Mouse (Mus musculus) layer of hippocampus, postnatal 14 days (tissue): ENCODE data around the gene Gm27021. TPM values are rescaled to one million over a fixed set of nuclear protein-coding genes. Genes with fewer than 3 reads are reported as not detected.
A peak's percentile ranks its signal among the peaks of the same experiment; 100 is the strongest.

Experiments used
- DNase-seq, 2 experiments: peaks; one replicate each; pipeline ENCODE4 v3.0.0; 2021 to 2022; ENCODE audit warnings: low spot score in 2 of 2, mixed read lengths in 1 of 2
- total RNA-seq, 2 experiments: library from RNA; stranded (reverse); gene quantifications; 2 replicates each; pipeline ENCODE4 v1.2.3; 2021

Gene Gm27021
- total RNA-seq, 2 experiments from 2014 or later = 0.55 to 1.2 TPM

GRCm38 (mm10) chr8:120610824-120611223 lies 57.1 kb downstream of the Gm27021 start:
- no peak for DNase-seq

GRCm38 (mm10) chr8:120607885-120608284 lies 60.0 kb downstream of the Gm27021 start:
- peak; percentile 78 to 79 for DNase-seq

GRCm38 (mm10) chr8:120607460-120607859 lies 60.4 kb downstream of the Gm27021 start:
- DNase-seq = no peak

GRCm38 (mm10) chr8:120602672-120603071 lies 65.2 kb downstream of the Gm27021 start:
- no peak for DNase-seq

- peak; percentile 78 to 82 for DNase-seq
These were observed 68.4 kb downstream of the Gm27021 start for GRCm38 (mm10) chr8:120599504-120599903.

- peak; percentile 77 to 92 for DNase-seq
These were observed 69.3 kb downstream of the Gm27021 start for GRCm38 (mm10) chr8:120598579-120598978.

- peak in 1 of 2 experiments; percentile 36 for DNase-seq
These were observed 71.9 kb downstream of the Gm27021 start for GRCm38 (mm10) chr8:120595963-120596362.

- no peak for DNase-seq
These were observed 73.3 kb downstream of the Gm27021 start for GRCm38 (mm10) chr8:120594571-120594970.

GRCm38 (mm10) chr8:120591587-120592292 lies 76.1 kb downstream of the Gm27021 start:
- peak in 1 of 2 experiments; percentile 84 for DNase-seq

- no peak for DNase-seq
These were observed 78.0 kb downstream of the Gm27021 start for GRCm38 (mm10) chr8:120589921-120590320.

- DNase-seq = peak; percentile 99 to 100
These were observed 78.7 kb downstream of the Gm27021 start, which contains the start of gene Gins2 for GRCm38 (mm10) chr8:120588908-120589771. Gene Gins2 (minus strand): TSS chr8:120589304.

GRCm38 (mm10) chr8:120585521-120585920 lies 82.4 kb downstream of the Gm27021 start:
- DNase-seq = no peak

GRCm38 (mm10) chr8:120581811-120582210 lies 86.1 kb downstream of the Gm27021 start:
- DNase-seq = peak in 1 of 2 experiments; percentile 36

GRCm38 (mm10) chr8:120581329-120581728 lies 86.5 kb downstream of the Gm27021 start:
- DNase-seq = no peak

GRCm38 (mm10) chr8:120580336-120581000 lies 87.4 kb downstream of the Gm27021 start:
- DNase-seq = peak; percentile 51 to 63

GRCm38 (mm10) chr8:120577821-120578220 lies 90.1 kb downstream of the Gm27021 start:
- DNase-seq = no peak

- DNase-seq = no peak
These were observed 92.1 kb downstream of the Gm27021 start for GRCm38 (mm10) chr8:120575801-120576200.

- no peak for DNase-seq
These were observed 92.9 kb downstream of the Gm27021 start for GRCm38 (mm10) chr8:120574941-120575340.

- no peak for DNase-seq
These were observed 94.0 kb downstream of the Gm27021 start for GRCm38 (mm10) chr8:120573866-120574265.

- peak in 1 of 2 experiments; percentile 83 for DNase-seq
These were observed 95.3 kb downstream of the Gm27021 start for GRCm38 (mm10) chr8:120572534-120572933.

- no peak for DNase-seq
These were observed 96.3 kb downstream of the Gm27021 start for GRCm38 (mm10) chr8:120571561-120571960.
